In genomic region chr3:45380811-45381761, GRCm38 (mm10) we compare ENCODE assay signal across 8 mouse cellular contexts. TPM values are rescaled to one million over a fixed set of nuclear protein-coding genes. Genes with fewer than 3 reads are reported as not detected.
A peak's percentile ranks its signal among the peaks of the same experiment; 100 is the strongest.
DNase-seq lines count a peak whose midpoint lies in the region; ATAC-seq and TF ChIP-seq lines count a peak whose summit lies in the region.

No protein-coding gene starts in this region.

- no peak for TF ChIP-seq CTCF in cerebellum, adult 2 months (IDR thresholded peaks at IDR 0.05; ENCODE audit: borderline replicate concordance, insufficient read depth, low read depth, low read length)
- TF ChIP-seq CTCF in thymus, adult 2 months (IDR thresholded peaks at IDR 0.05; ENCODE audit: borderline replicate concordance, control insufficient read depth, extremely low read depth, insufficient read depth, low read length, poor library complexity): 0 out of 2 replicates have a peak, but pooled peaks have one; percentile 19

- H3K9me3 ChIP-seq in hindbrain, embryonic 13.5 days: no peaks in the 10 kb centered on the region
- no peaks in the 10 kb centered on the region for H3K9me3 ChIP-seq in limb, embryonic 15.5 days

- no peaks in the 10 kb centered on the region for H3K36me3 ChIP-seq in thymus, adult 2 months (ENCODE audit: control insufficient read depth, insufficient read depth, low read length)
- no peaks in the 10 kb centered on the region for H3K36me3 ChIP-seq in hindbrain, embryonic 13.5 days
- no peaks in the 10 kb centered on the region for H3K36me3 ChIP-seq in limb, embryonic 15.5 days

- peaks cover 1% of the 10 kb centered on the region; the same call in 1 of the 2 replicates for H3K27me3 ChIP-seq in cerebellum, adult 2 months (ENCODE audit: control insufficient read depth, insufficient read depth, low read length)
- H3K27me3 ChIP-seq in thymus, adult 2 months (ENCODE audit: control insufficient read depth, insufficient read depth, low read length): no peaks in the 10 kb centered on the region; the same call in 1 of the 2 replicates
- no peaks in the 10 kb centered on the region for H3K27me3 ChIP-seq in hindbrain, embryonic 13.5 days
- H3K27me3 ChIP-seq in limb, embryonic 15.5 days: peaks cover 36% of the 10 kb centered on the region

- no peak for ATAC-seq in cerebellum, adult (ENCODE audit: insufficient number of reproducible peaks, low FRiP score, low TSS enrichment)
- ATAC-seq in hindbrain, embryonic 13.5 days (ENCODE audit: low FRiP score): no peak
- no peak for ATAC-seq in limb, embryonic 15.5 days (ENCODE audit: insufficient number of reproducible peaks, low FRiP score, low TSS enrichment, low read depth)

- no peak overlapping the region for H3K27ac ChIP-seq in cerebellum, adult 2 months (ENCODE audit: insufficient read depth, low read length)
- H3K27ac ChIP-seq in thymus, adult 2 months (ENCODE audit: control insufficient read depth, insufficient read depth, low read length): no peak overlapping the region
- H3K27ac ChIP-seq in hindbrain, embryonic 13.5 days: peak overlapping the region; percentile 69
- no peak overlapping the region for H3K27ac ChIP-seq in limb, embryonic 15.5 days

- peak overlapping the region; percentile 51 for H3K4me3 ChIP-seq in cerebellum, adult 2 months (replicated peaks; ENCODE audit: insufficient read depth, low read depth, low read length)
- H3K4me3 ChIP-seq in thymus, adult 2 months (ENCODE audit: control insufficient read depth, insufficient read depth, low read length): no peak overlapping the region
- peak overlapping the region; percentile 54 for H3K4me3 ChIP-seq in hindbrain, embryonic 13.5 days
- H3K4me3 ChIP-seq in limb, embryonic 15.5 days: peak overlapping the region; percentile 66

- peak overlapping the region; percentile 87 for H3K4me2 ChIP-seq in hindbrain, embryonic 13.5 days
- H3K4me2 ChIP-seq in limb, embryonic 15.5 days: peak overlapping the region; percentile 94

- WGBS in cerebellum, adult 2 months: under 1% methylated on average over 82 of the region's 82 CpGs
- WGBS in thymus, adult 2 months: 4% methylated on average over 82 of the region's 82 CpGs
- under 1% methylated on average over 82 of the region's 82 CpGs for WGBS in hindbrain, embryonic 13.5 days
- under 1% methylated on average over 82 of the region's 82 CpGs for WGBS in limb, embryonic 15.5 days

- peak overlapping the region; percentile 78 for H3K9ac ChIP-seq in hindbrain, embryonic 13.5 days
- H3K9ac ChIP-seq in limb, embryonic 15.5 days: peak overlapping the region; percentile 31; the same call in 1 of the 2 replicates

- H3K4me1 ChIP-seq in cerebellum, adult 2 months (ENCODE audit: control insufficient read depth, insufficient read depth, low read length): peaks cover 3% of the 10 kb centered on the region
- H3K4me1 ChIP-seq in thymus, adult 2 months (replicated peaks; ENCODE audit: control insufficient read depth, insufficient read depth, low read length): no peaks in the 10 kb centered on the region; the same call in 1 of the 2 replicates
- H3K4me1 ChIP-seq in hindbrain, embryonic 13.5 days (replicated peaks): peaks cover 23% of the 10 kb centered on the region
- H3K4me1 ChIP-seq in limb, embryonic 15.5 days: peaks cover 40% of the 10 kb centered on the region

- no peak for TF ChIP-seq POLR2A in cerebellum, adult 2 months (IDR thresholded peaks at IDR 0.05; ENCODE audit: borderline replicate concordance, insufficient read depth, low read length)
- TF ChIP-seq POLR2A in thymus, adult 2 months (IDR thresholded peaks at IDR 0.05; ENCODE audit: control insufficient read depth, extremely low read depth, insufficient read depth, low read length, poor library complexity): no peak

- DNase-seq in cerebellum, adult 2 months: peak; percentile 20 to 52
- no peak for DNase-seq in thymus, adult 2 months
- DNase-seq in thymus, postnatal 14 days: no peak
- DNase-seq in retina, postnatal 1 day: peak; percentile 69
- no peak for DNase-seq in adrenal gland, postnatal 36 days

RNA-seq across cellular contexts. Expression of gene Pcdh10, which starts 2.9 kb away (rescaled TPM):
- 20.6 and 31.5 TPM in 2 replicates for polyA plus RNA-seq in cerebellum, adult 2 months (2012; rRNA removed)
- 0.17 and 0.23 TPM in 2 replicates for polyA plus RNA-seq in thymus, adult 2 months (2012; rRNA removed)
- 14.2 and 16.1 TPM in 2 replicates for polyA plus RNA-seq in hindbrain, embryonic 13.5 days (2015; fragmentation: Nextera tagmentation; extraction: Ambion mirVana)
- polyA plus RNA-seq in limb, embryonic 15.5 days (2015; fragmentation: Nextera tagmentation; extraction: Ambion mirVana): 4.1 and 6.2 TPM in 2 replicates
- total RNA-seq in adrenal gland, postnatal 36 days (2021): 1 to 10 TPM; 3.0 to 4.2 TPM

Comparison
In these comparisons a context has a peak if more than half of its experiments do, and no peak if none do; other contexts are left out.
1. DNase-seq: peak in cerebellum, adult 2 months (2 of 2) and retina, postnatal 1 day (single experiment); none in thymus, adult 2 months (single experiment), thymus, postnatal 14 days (single experiment) and adrenal gland, postnatal 36 days (0 of 2).